Mouse (Mus musculus) olfactory bulb, adult 2 months (tissue): Measurements from ENCODE around the gene Ssh3.

Experiments used
- CTCF ChIP-seq: fragments of 200-500 bp; IDR thresholded peaks from 2 replicates; pipeline ENCODE4 v1.5.1; 2012; ENCODE audit warnings: low read depth, mild to moderate bottlenecking, low read length, moderate library complexity; ENCODE audit not compliant: insufficient read depth
- POLR2A ChIP-seq: fragments of 200-500 bp; IDR thresholded peaks from 2 replicates; pipeline ENCODE4 v1.6.1; 2012; ENCODE audit warnings: mild to moderate bottlenecking, low read depth, low read length, moderate library complexity; ENCODE audit not compliant: insufficient read depth

DNA sequence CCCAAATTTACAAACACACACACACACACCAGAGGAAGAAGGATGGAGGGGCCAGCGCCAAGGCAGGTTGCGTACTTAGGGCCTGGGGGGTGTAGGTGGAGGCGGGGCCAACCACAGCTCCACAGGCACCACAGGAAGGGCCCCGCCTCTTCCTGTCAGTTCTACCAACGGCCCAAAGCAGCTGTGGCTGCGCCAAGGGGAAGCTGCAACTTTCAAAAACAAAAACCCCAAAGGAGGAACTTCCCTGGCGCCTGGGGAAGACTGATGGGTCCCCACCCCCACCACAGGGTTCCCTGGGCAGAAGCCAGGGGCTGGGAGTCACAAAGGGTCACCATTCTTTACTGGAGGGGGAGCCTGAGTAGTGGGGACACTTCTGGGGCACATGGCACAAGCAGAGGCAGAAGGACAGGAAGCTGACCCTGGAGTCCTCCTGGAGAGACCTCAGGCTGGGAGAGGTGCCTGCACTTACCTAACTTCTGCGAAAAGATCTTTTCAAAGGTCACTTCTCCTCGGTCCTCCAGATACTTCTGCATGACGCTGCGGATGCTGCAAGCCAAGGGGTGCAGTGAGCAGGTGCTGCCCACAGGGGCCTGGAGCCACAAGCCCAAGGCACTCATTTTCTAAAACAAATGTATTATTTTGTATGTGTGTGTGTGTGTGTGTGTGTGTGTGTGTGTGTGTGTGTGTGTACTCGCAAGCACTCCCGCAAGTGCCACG lies 25.6 kb upstream of the Ssh3 start:
- TF ChIP-seq CTCF = no peak
- no peak for TF ChIP-seq POLR2A
